Mouse (Mus musculus): Measurements from ENCODE around the gene Slfn14.
"Not testable (repeated sequence)": the region's sequence is repeated elsewhere in the genome, so short reads cannot be mapped to it uniquely, and the experiment has no call there.

The Slfn14 gene

GRCm38 (mm10) chr11:83285627-83286026 is 899 bp downstream of the Slfn14 start:
- no peak for DNase-seq (ENCODE audit: low spot score in 2 of 2)

- DNase-seq (ENCODE audit: low spot score in 2 of 2): no peak
These were observed 4.4 kb downstream of the Slfn14 start for GRCm38 (mm10) chr11:83282084-83282483.

- no peak for DNase-seq (ENCODE audit: low spot score in 2 of 2)
These were observed 6.8 kb downstream of the Slfn14 start for GRCm38 (mm10) chr11:83279691-83280090.

GRCm38 (mm10) chr11:83279024-83279423 is 7.5 kb downstream of the Slfn14 start:
- no peak for DNase-seq (ENCODE audit: low spot score in 2 of 2)

- DNase-seq (ENCODE audit: low spot score in 2 of 2): no peak
These were observed 10.3 kb downstream of the Slfn14 start for GRCm38 (mm10) chr11:83276251-83276650.

- DNase-seq (ENCODE audit: low spot score in 2 of 2): no peak
These were observed 14.3 kb downstream of the Slfn14 start for GRCm38 (mm10) chr11:83271951-83272843.

- DNase-seq (ENCODE audit: low spot score in 2 of 2): peak; percentile 39 to 68
These were observed 15.2 kb downstream of the Slfn14 start for GRCm38 (mm10) chr11:83271151-83271950.

- no peak for DNase-seq (ENCODE audit: low spot score in 2 of 2)
These were observed 15.7 kb downstream of the Slfn14 start for GRCm38 (mm10) chr11:83270842-83271150.

- no peak for DNase-seq (ENCODE audit: low spot score in 2 of 2)
These were observed 23.4 kb downstream of the Slfn14 start for GRCm38 (mm10) chr11:83263146-83263545.

GRCm38 (mm10) chr11:83262673-83263072 is 23.9 kb downstream of the Slfn14 start:
- no peak for DNase-seq (ENCODE audit: low spot score in 2 of 2)

- not testable (repeated sequence) for DNase-seq (ENCODE audit: low spot score in 2 of 2)
These were observed 29.3 kb downstream of the Slfn14 start for GRCm38 (mm10) chr11:83257211-83257610.

- DNase-seq (ENCODE audit: low spot score in 2 of 2): no peak
These were observed 46.7 kb downstream of the Slfn14 start for GRCm38 (mm10) chr11:83239811-83240210.

- no peak for DNase-seq (ENCODE audit: low spot score in 2 of 2)
These were observed 48.1 kb downstream of the Slfn14 start for GRCm38 (mm10) chr11:83238389-83238788.

- DNase-seq (ENCODE audit: low spot score in 2 of 2): not testable (repeated sequence)
These were observed 49.1 kb downstream of the Slfn14 start for GRCm38 (mm10) chr11:83237390-83237789.

GRCm38 (mm10) chr11:83233621-83234020 is 52.9 kb downstream of the Slfn14 start:
- not testable (repeated sequence) for DNase-seq (ENCODE audit: low spot score in 2 of 2)

- no peak for DNase-seq (ENCODE audit: low spot score in 2 of 2)
These were observed 55.6 kb downstream of the Slfn14 start for GRCm38 (mm10) chr11:83230966-83231365.

- DNase-seq (ENCODE audit: low spot score in 2 of 2): no peak
These were observed 58.4 kb downstream of the Slfn14 start for GRCm38 (mm10) chr11:83227926-83228723.

GRCm38 (mm10) chr11:83225371-83225960 is 61.1 kb downstream of the Slfn14 start:
- no peak for DNase-seq (ENCODE audit: low spot score in 2 of 2)
